Mouse (Mus musculus): ENCODE data around the gene Trim65. TPM values are rescaled to one million over a fixed set of nuclear protein-coding genes. Genes with fewer than 3 reads are reported as not detected.

The Trim65 gene
- polyA plus RNA-seq, 1 experiment from 2014 or later = 3.1 TPM

GRCm38 (mm10) chr11:116143468-116143867, 12.5 kb upstream of the Trim65 start:
- peaks cover 28% of the 10 kb centered on the region for H3K36me3 ChIP-seq (ENCODE audit: insufficient read depth, low read length)
- H3K27ac ChIP-seq = no peak overlapping the region
- WGBS = 91% methylated on average over 3 of the region's 3 CpGs
- H3K4me3 ChIP-seq (replicated peaks; ENCODE audit: low read depth, low read length) = no peak overlapping the region
- H3K27me3 ChIP-seq (ENCODE audit: insufficient read depth, low read length) = no peaks in the 10 kb centered on the region
- no peaks in the 10 kb centered on the region for H3K4me1 ChIP-seq (replicated peaks; ENCODE audit: insufficient read depth, low read length)
- no peak overlapping the region for H3K9ac ChIP-seq (ENCODE audit: low read depth, low read length)
- no peaks in the 10 kb centered on the region for H3K9me3 ChIP-seq (replicated peaks; ENCODE audit: low read length)
- no peak for TF ChIP-seq CTCF (IDR thresholded peaks at IDR 0.05; ENCODE audit: low read depth)
- ATAC-seq (replicated peaks; ENCODE audit: low FRiP score, low read depth) (no peak), DNase-seq (ENCODE audit: low spot score) (no peak)
- no peak overlapping the region for H3K4me2 ChIP-seq (ENCODE audit: low read length)

DNA sequence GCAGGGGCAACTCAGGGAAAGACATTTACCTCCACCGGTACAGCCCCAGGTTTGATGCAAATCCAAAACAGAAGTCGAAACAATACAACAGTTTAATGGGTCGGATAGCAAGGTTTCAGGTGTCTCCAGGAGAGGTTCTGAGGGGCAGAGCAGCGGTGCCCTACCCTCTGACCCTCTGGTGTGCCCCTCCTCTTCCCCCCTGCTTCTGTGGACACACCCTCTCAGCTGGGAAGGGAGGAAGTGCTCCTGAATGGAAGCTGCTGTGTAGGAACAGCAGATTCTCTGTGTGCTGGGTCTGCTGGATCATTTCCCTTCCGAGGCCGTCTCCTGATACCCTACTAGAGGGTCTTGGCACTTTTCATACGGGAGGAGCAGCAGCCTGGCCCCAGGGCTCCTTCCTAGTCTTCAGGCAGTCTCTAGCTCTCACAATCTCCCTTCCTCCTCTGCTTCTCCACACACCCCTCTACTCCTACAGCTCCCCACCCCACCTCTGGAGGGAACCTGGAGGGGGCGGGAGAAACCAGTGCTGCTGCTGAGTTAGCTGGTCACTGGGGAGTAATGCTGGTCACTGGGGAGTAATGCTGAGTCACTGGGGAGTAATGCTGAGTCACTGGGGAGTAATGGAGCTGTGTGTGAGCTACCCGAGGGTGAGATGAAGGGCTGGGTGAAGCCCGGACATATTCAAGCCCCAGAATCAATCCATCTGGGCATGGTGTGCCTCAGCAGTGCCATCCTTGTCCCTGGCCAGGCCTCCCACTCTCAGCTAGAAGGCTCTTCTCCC, 11.5 kb upstream of the Trim65 start:
- DNase-seq (ENCODE audit: low spot score) (no peak), ATAC-seq (replicated peaks; ENCODE audit: low FRiP score, low read depth) (no peak)
- no peak overlapping the region for H3K4me2 ChIP-seq (ENCODE audit: low read length)
- no peak overlapping the region for H3K27ac ChIP-seq
- 61% methylated on average over 10 of the region's 10 CpGs for WGBS
- no peak for TF ChIP-seq CTCF (IDR thresholded peaks at IDR 0.05; ENCODE audit: low read depth)
- H3K4me3 ChIP-seq (replicated peaks; ENCODE audit: low read depth, low read length) = no peak overlapping the region
- 0 out of 2 replicates have a peak, but pooled peaks cover 3% of the 10 kb centered on the region for H3K4me1 ChIP-seq (replicated peaks; ENCODE audit: insufficient read depth, low read length)
- H3K9me3 ChIP-seq (replicated peaks; ENCODE audit: low read length) = no peaks in the 10 kb centered on the region
- H3K27me3 ChIP-seq (ENCODE audit: insufficient read depth, low read length) = no peaks in the 10 kb centered on the region
- H3K9ac ChIP-seq (ENCODE audit: low read depth, low read length) = no peak overlapping the region
- peaks cover 27% of the 10 kb centered on the region for H3K36me3 ChIP-seq (ENCODE audit: insufficient read depth, low read length)

GRCm38 (mm10) chr11:116138468-116139138, 7.7 kb upstream of the Trim65 start, which contains the start of gene Mrpl38:
Gene Mrpl38, minus strand, starts transcription at chr11:116138868.
- Histone ChIP-seq H3K4me1 (replicated peaks; ENCODE audit: insufficient read depth, low read length) (0 out of 2 replicates have a peak, but pooled peaks cover 3% of the 10 kb centered on the region), H3K4me2 (ENCODE audit: low read length) (peak within 1 kb of the TSS; percentile 92), H3K4me3 (replicated peaks; ENCODE audit: low read depth, low read length) (peak within 1 kb of the TSS; percentile 74), H3K9ac (ENCODE audit: low read depth, low read length) (peak within 1 kb of the TSS; percentile 73), H3K9me3 (replicated peaks; ENCODE audit: low read length) (no peaks in the 10 kb centered on the region), H3K36me3 (ENCODE audit: insufficient read depth, low read length) (0 out of 2 replicates have a peak, but pooled peaks cover 18% of the 10 kb centered on the region), H3K27me3 (ENCODE audit: insufficient read depth, low read length) (no peaks in the 10 kb centered on the region), H3K27ac (peak within 1 kb of the TSS; percentile 38)
- WGBS = under 1% methylated on average over 60 of the region's 60 CpGs
- TF ChIP-seq CTCF (IDR thresholded peaks at IDR 0.05; ENCODE audit: low read depth) = peak; percentile 89
- peak; percentile 99 for DNase-seq (ENCODE audit: low spot score)
- ATAC-seq (replicated peaks; ENCODE audit: low FRiP score, low read depth) = peak; percentile 96

DNA sequence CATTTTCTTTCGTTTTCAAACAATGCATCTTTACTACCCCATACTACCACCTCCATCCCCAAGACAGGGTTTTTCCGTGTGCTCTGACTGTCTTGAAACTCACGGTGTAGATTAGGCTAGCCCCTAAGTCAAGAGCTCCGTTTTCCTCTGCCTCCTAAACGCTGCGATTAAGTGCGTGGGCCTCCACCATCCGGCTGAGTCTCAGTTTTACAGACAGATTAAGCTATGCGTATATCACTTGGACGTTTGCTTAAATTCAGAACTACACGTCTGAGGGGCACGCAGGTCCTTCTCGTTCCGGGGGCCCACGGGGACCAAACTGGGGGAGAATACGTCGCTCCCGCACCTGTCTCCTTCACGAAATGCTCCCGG, 7.2 kb upstream of the Trim65 start:
- H3K27ac ChIP-seq = peak overlapping the region; percentile 38
- 0 out of 2 replicates have a peak, but pooled peaks cover 12% of the 10 kb centered on the region for H3K36me3 ChIP-seq (ENCODE audit: insufficient read depth, low read length)
- peak overlapping the region; percentile 92 for H3K4me2 ChIP-seq (ENCODE audit: low read length)
- peak overlapping the region; percentile 73 for H3K9ac ChIP-seq (ENCODE audit: low read depth, low read length)
- peak overlapping the region; percentile 74 for H3K4me3 ChIP-seq (replicated peaks; ENCODE audit: low read depth, low read length)
- H3K9me3 ChIP-seq (replicated peaks; ENCODE audit: low read length) = no peaks in the 10 kb centered on the region
- no peak for ATAC-seq (replicated peaks; ENCODE audit: low FRiP score, low read depth)
- H3K27me3 ChIP-seq (ENCODE audit: insufficient read depth, low read length) = no peaks in the 10 kb centered on the region
- 0 out of 2 replicates have a peak, but pooled peaks cover 3% of the 10 kb centered on the region for H3K4me1 ChIP-seq (replicated peaks; ENCODE audit: insufficient read depth, low read length)
- no peak for TF ChIP-seq CTCF (IDR thresholded peaks at IDR 0.05; ENCODE audit: low read depth)
- DNase-seq (ENCODE audit: low spot score) = no peak
- WGBS = 1% methylated on average over 20 of the region's 20 CpGs

DNA sequence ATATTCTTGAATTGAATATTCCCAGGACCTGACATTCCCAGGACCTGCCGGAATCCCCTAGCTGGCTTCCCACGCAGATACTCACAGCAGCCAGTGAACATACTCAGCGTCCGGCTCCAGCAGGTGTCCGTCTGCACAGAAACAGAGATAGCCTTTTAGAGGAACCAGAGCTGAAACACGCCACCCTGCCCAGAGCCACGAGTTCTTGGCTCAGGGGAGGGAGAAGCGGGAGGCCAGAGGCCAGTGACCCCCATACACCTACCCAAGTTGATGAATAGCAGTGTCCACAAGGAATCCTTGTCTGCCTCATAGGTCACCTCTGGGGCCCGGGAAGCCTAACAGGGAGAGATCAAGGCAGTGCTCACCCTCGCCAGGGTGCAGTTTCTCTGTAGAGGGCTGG, 3.2 kb upstream of the Trim65 start:
- no peak overlapping the region for H3K4me2 ChIP-seq (ENCODE audit: low read length)
- H3K27me3 ChIP-seq (ENCODE audit: insufficient read depth, low read length) = no peaks in the 10 kb centered on the region
- no peak overlapping the region for H3K4me3 ChIP-seq (replicated peaks; ENCODE audit: low read depth, low read length)
- no peaks in the 10 kb centered on the region for H3K9me3 ChIP-seq (replicated peaks; ENCODE audit: low read length)
- H3K4me1 ChIP-seq (replicated peaks; ENCODE audit: insufficient read depth, low read length) = peaks cover 8% of the 10 kb centered on the region
- ATAC-seq (replicated peaks; ENCODE audit: low FRiP score, low read depth) (no peak), DNase-seq (ENCODE audit: low spot score) (no peak)
- no peak overlapping the region for H3K27ac ChIP-seq
- H3K9ac ChIP-seq (ENCODE audit: low read depth, low read length) = no peak overlapping the region
- TF ChIP-seq CTCF (IDR thresholded peaks at IDR 0.05; ENCODE audit: low read depth) = no peak
- H3K36me3 ChIP-seq (ENCODE audit: insufficient read depth, low read length) = 0 out of 2 replicates have a peak, but pooled peaks cover 8% of the 10 kb centered on the region
- 79% methylated on average over 10 of the region's 10 CpGs for WGBS

DNA sequence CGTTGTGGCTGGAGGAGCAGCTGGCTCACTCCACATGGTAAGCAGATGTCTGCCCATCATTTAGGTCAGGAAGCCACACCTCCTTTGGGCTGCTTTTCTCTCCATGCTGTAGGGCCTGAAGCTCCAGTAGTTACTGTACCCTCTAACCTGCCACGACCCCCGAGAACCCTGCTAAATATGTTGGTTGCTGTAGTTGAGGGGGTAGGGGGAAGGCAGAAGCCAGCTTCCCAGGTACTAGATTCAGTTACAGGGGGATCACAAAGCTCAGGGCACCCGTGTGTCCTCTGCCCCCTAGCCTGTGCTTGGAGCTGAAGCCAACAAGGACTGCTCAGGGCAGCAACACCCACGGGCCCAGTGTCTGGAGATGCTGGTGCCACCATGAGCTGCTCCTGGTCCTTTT, 2.6 kb upstream of the Trim65 start:
- TF ChIP-seq CTCF (IDR thresholded peaks at IDR 0.05; ENCODE audit: low read depth) = no peak
- Histone ChIP-seq H3K9ac (ENCODE audit: low read depth, low read length) (no peak overlapping the region), H3K4me1 (replicated peaks; ENCODE audit: insufficient read depth, low read length) (peaks cover 8% of the 10 kb centered on the region), H3K4me2 (ENCODE audit: low read length) (no peak overlapping the region), H3K9me3 (replicated peaks; ENCODE audit: low read length) (no peaks in the 10 kb centered on the region), H3K27me3 (ENCODE audit: insufficient read depth, low read length) (no peaks in the 10 kb centered on the region), H3K4me3 (replicated peaks; ENCODE audit: low read depth, low read length) (no peak overlapping the region), H3K27ac (no peak overlapping the region), H3K36me3 (ENCODE audit: insufficient read depth, low read length) (0 out of 2 replicates have a peak, but pooled peaks cover 8% of the 10 kb centered on the region)
- WGBS = 69% methylated on average over 5 of the region's 5 CpGs
- DNase-seq (ENCODE audit: low spot score) = no peak
- no peak for ATAC-seq (replicated peaks; ENCODE audit: low FRiP score, low read depth)
